Mouse (Mus musculus) cerebellum, adult (tissue): ENCODE results near the gene Slk.

Source experiments
- ATAC-seq: cut with Nextera tagmentation; 2 replicates; pipeline ENCODE4 v1.9.2; 2017; ENCODE audit warnings: mild to moderate bottlenecking, moderate library complexity, mixed read lengths; ENCODE audit not compliant: insufficient number of reproducible peaks, low FRiP score, low TSS enrichment

Slk gene

DNA sequence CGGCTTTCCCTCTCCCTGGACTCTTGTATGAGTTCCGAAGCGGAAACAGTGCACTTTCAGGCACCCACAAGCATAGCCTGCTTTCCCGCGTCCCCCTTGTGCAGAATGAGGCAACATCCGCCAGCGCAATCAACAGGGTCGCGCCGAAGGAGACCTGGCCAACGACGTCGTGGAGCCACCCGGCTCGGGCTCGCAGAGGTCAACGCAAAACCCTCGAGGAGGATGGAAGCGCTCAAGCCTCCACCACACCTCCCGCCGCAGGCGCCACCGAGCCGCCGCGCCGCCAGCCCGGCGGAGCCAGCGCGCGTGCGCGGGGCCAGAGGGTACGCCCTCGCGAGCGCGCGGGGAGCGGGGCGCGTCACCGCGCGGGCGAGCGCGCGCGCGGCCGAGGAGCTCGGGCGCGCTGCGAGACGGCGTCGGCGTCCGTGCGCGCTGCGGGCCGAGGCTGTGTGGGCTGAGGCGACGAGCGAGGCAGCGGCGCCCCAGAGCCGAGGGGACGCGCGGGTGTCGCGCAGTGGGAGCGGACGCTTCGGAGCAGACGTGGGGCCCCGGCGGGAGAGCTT lies at the start of gene Slk:
Slk (plus strand) TSS at position 454 of the 563 bp plus-strand sequence.
- ATAC-seq, result peak; percentile 86

GRCm38 (mm10) chr19:47531309-47531708 lies 48.2 kb upstream of the Slk start:
- ATAC-seq, result no peak

GRCm38 (mm10) chr19:47532449-47532848 lies 47.0 kb upstream of the Slk start:
- no peak for ATAC-seq

GRCm38 (mm10) chr19:47534131-47534530 lies 45.3 kb upstream of the Slk start:
- ATAC-seq, result no peak

DNA sequence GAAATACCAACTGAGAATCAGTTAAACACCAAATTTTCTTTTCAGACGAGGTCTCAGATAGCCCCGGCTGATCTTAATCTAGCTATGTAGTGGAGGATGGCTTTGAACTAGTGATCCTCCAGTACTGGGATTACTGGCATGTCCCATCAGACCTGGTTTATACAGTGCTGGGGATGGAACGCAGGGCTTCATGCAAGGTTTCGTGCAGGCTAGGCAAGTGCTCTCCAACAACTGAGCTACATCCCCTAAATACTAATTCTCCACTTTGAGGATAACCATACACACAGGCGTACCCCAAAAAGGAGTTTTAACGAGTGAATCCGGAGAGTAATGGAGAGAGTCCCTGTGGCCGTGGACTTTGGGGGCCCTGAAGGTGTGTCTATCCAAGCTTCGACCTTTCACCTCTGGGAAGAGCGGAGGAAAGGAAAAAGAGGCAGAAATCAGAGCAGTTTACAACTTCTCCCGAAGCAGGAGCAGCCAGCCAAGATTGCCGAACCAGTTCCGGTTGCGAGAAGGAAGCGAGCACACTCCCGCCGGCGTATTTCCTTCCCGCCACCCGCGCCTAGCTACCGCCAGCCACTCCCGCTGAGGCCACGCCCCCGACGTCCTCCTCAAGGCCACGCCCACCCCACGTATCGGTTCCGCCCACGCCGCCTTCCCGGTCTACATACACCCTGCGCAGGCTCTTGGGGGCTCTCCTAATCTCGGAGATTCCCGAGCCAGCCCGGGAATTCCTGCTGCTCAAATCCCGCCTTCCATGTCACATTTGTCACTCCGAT lies 42.8 kb upstream of the Slk start:
- peak; percentile 92 for ATAC-seq

DNA sequence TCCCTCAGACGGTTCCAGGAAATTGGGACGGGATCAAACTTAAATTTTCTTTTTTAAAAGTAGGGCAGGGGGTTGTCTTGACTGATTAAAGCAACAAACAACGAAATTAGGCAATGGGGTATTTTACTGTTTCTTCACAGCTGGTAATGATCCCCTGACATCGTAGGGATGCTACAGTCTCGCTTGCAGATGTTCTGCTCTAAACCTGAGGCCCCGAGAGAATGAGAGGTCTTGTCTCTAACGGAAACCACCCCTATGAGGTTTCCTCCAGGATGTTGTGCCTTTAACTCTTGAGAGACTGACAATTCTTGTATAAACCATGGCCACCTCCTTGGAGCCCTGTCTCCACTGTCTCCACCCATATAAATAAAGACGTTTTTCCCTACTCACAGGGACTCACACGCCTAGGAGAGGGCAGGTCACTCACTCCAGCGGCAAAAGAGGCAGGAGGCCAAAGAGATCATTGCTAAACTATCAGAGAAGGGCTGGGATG lies 42.1 kb upstream of the Slk start, which contains the start of gene Stn1:
Stn1 (minus strand) TSS at position 208 of the 493 bp plus-strand sequence.
- no peak; the same call in 1 of the 2 replicates for ATAC-seq

DNA sequence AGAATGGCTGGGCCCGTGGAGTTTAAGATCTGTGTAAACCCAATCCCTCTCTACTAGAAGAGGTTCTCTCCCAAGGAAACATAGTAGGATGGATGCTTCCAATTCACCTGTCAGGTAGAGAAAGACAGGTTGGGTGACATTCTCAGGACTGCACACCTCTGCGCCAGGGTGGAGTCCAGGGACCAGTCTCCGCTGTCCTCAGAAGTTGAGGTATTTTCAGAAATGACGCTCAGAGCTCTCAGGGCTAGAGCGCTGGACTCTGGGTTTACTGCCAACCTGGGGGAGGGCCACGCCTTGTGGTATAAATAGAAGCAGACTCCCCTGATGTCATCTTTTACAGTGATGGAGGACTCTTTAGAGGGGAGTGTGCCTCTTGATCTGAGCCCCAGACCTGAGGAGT lies 41.6 kb upstream of the Slk start:
- no peak for ATAC-seq

- no peak for ATAC-seq
Observed at GRCm38 (mm10) chr19:47538801-47539200, 40.7 kb upstream of the Slk start.

- ATAC-seq, result no peak
Observed at GRCm38 (mm10) chr19:47542441-47542840, 37.0 kb upstream of the Slk start.

- no peak for ATAC-seq
Observed at GRCm38 (mm10) chr19:47545055-47545454, 34.4 kb upstream of the Slk start.

- no peak for ATAC-seq
Observed at GRCm38 (mm10) chr19:47545528-47545927, 34.0 kb upstream of the Slk start.

DNA sequence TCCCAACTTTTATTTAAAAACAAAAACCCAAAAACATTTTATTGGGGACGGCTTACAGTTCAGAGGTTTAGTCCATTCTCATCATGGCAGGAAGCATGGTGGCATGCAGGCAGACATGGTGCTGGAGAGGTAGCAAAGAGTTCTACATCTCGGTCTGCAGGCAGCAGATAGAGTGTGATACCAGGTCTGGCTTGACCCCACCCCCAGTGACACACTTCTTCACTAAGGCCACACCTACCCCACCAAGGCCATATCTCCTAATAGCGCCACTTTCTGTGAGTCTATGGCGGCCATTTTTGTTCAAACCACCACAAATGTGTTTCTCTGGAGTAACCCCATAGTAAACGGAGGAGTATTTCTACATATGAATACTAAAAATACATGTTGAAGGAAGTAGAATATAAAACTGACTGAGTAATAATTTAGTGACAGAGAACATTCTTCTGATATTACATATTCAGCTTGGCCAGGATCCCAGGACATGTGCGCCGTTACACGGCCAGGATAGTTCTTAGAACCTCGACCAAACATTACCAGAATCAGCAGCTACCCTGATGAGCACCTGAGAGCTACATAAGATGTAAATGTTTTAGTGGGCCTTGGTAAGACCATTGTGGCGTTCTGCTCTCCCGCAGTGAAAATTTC lies 30.9 kb upstream of the Slk start:
- no peak for ATAC-seq

GRCm38 (mm10) chr19:47549174-47549573 lies 30.3 kb upstream of the Slk start:
- ATAC-seq, result no peak

DNA sequence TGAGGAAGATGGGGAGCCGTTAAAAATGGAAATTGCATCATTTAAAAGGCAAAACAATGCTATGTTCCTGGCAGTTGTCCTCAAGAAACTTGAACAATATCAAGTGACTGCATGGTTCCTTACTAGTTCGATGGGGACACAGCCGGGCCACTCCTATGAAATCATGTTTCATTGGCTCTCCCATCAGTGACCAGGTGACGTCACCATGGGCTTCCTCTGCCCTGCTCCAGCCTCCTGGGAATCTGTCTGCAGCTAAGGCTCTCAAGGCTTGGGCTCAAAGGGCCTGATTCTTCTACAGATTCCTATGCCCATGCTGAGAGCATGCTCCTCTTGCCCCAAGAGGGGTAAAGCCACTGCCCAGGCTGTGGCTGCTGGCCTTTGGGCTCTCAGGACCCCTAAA lies 29.9 kb upstream of the Slk start:
- ATAC-seq, result no peak

DNA sequence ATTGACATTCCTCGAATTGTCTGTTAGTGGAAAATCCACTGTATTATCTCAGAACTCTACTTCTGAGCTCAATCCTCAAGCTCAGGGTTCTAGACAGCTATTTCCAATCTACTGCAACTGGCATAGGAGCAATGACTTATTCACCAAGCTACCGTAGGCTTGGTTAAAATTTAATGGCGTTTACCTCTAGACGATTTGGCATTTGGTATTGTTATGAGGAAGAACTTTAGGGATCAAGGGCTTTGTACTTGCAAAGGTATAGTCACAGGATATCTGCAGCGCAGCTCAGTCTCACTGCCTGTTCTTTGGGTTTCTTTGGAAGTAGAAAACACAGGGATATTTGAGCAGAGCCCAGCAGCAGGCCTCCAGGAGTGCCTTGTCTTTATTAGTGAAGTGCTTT lies 20.3 kb upstream of the Slk start:
- no peak for ATAC-seq

DNA sequence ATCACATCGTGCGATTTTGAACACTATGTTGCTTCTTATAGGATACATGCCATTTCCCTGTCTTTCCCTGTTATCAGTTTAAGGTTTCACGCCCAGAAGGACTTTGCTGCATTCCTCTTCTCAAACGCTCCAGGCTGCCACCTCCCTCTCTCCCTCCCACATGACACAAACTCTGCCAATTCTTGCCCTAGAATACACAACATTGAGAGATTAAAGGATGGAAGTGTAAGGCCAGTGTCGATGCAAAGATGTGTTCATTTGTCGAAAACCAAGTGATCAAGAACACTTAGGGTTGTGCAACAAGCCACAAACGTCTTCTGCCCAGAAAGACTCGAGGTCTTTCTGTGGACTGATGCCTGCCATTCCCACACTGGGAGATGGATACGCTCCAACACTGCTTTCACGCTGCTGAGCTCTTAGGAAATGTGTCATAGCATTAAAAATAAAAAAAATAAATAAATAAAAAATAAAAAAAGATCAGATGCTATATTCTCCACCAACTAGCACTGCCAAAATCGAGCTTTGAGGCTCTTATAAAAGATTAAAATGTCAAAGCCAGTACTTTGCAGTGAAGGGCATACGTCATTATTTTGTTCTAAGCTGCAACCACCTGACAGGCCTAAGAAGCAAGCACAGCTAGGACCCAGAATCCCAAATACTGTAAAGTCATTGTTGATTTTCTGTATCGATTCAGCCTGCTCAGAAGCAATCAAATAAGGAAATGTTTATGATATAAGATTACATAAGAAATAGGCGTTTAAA lies 19.5 kb upstream of the Slk start:
- ATAC-seq, result no peak

DNA sequence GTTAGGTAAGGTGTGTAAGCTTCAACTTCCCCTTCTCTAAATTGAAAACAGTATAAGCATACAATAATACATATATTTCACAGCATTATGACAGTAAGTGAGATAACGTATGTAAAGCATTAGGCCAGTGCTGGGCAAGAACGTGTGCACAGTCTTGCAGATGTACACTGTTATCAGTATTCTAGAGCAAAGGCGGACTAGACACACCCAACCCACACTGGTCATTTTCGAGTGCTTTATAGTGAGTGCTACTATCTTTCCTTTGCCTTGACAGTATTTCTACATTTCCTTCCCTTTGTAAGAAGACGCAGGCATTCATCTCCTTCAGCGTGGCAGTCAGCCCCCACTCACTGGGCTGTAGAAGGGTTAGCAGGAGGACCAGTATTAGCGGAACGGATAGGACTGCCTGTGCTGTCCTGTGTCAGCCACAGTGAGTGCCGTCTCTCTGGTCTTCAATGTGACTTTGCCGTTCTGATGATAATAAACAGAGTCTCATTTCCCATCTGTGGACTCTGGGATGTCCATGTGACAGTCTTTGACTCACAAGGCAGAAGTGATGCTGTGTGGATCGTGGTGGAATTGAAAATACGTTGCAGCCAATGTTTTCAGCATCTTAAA lies 18.8 kb upstream of the Slk start:
- ATAC-seq, result no peak

DNA sequence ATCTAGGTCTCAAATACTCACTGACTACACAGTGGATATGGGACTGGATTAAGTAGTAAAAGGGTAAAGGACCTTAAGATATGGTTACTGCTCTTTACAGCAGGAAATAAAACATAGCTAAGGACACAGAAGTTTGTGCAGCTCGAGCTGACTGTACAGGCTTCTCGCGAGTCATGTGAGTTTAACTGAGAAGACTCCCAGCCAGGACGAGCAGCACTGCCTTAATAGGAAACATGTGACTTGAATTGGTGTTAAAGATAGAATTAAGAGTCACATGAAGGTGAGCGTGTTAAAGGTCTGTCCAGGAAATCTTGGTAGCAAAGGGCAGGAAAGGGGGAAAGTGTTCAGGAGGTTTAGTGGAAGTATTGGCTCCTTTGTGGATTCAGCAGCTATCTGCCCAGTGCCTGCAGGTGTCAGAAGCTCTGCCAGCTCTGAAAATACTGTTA lies 17.5 kb upstream of the Slk start:
- no peak for ATAC-seq

DNA sequence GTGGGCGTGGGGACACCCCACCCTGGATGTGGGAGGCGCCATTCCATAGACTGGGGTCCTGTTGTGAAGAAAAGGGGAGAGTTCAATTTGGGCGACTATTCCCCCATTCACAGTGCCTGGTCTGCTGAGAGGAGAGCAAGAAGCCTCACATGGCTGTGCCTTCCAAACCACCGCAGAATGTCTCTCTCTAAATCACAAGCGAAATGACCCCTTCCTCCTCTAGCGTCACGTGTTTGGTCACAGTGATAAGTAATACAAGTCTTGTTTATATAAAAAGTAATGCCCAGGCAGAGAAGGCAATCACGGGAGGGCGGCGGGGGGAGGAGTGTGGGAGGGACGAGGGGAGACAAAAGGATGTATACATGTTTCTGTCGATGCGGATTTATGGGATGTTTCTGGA lies 15.8 kb upstream of the Slk start:
- no peak for ATAC-seq

DNA sequence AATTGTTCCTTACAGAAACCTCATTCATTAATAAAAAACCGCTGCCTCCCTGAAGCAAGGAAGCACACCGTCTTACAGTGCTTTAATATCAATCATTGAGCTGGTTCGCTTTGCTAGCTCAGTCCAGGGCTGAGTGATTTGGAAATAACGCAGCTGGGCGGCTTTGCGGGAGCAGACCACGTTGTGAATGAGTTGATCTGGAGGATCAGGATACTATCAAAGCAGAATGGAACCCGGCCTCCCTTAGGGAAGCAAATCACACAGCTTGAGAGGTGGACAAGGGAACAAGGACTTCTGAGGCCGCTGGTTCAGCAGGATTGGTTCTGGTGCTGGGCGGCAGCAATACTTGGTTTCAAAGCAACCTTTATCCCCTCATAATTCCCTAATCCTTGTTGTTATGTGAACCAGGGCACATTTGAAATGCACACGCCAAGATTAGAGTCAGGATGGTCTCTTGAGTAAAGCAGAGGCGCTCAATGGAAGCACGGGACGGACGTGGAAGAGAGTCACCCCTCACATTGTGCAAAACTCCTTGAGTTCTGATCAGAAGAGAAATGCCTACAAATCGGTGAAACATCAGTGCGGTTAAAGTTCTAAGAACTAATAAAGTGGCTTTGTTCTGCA lies 14.3 kb upstream of the Slk start:
- no peak for ATAC-seq
